Mouse (Mus musculus) Muller cell, postnatal 12 days (primary cell): Measurements from ENCODE around the gene Gp1ba.

Experiments
- DNase-seq: peaks from one replicate; pipeline ENCODE4 v3.0.0-alpha.2; 2015; ENCODE audit errors: inconsistent ontology term

Gp1ba gene

DNA sequence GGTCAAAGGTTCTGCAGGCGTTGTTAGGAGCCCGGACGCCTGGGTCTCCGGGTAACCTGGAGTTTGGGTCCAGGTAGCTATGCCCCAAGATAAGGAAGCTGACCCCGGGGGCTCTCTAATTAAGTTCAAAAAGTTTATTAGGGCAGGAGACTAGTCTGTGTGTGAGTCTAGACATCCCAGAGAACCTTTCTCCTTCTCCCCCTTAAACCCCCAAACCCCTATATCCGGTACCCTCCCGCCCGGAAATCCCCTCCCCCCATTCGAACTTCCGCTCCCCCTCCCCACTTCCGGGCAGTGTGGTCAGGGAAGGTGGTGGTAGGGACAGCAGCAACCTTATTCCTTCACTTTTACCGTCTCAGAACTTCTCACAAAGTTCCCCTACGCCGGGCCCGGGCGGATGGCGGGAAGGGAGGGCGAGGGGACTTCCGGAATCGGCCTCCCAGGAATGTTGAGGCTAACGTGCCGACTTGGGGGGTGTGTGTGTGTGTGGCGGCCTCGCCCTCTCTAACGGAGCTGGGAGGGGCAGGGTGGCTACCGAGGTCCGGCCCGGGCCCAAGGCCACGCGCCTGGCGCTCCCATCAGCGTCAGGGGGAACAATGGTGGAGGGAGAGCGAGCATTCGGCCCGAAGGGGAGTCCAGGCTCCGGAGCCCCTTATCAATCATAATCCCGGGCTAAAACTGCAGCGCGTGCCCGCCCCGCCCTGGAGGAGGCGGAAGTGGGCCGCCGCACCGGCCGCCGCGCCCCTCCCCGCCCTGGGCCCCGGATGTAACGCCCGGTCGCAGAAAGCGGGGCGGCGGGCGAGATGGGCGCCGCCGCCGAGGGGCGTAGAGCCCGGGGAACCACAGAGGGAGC, 14.6 kb downstream of the Gp1ba start:
- peak; percentile 80 for DNase-seq

DNA sequence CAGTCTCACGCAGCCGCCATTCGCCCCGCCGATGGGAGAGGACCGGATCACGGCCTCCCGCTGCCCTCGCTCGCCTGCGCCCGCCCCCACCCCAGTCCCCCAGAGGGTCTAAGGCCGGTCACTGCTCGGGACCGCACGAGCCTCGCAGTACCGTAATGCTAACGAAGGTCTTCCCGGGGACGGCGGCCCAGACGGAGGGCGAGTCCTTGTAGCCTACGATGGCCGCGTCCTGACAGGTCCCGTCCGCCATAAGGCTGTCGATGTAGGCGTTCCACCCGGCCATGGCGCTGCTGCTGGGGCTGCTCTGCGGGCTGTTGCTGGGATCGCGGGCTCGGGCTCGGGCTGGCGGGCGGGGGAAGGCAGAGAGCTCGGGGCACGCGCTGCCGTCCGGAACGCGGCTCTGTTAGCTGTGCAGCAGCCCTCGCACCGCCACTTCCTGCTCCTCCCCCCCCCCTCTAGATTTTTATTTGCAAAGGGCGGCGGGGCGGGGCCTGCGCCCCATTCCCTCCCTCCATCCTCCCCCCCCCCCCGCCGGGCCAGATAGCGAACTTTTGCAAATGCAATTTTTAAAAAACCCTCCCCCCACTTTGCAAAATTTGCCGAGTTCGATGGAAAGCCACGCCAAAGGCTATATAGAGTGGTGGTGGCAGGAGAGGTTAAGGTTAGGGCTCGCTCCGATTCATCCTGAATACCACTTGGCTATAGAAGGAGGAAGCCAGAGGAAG, 15.4 kb downstream of the Gp1ba start, which contains the start of gene Pfn1:
TSS of gene Pfn1 (minus strand) at position 447 of the 725 bp plus-strand sequence.
- peak; percentile 94 for DNase-seq

DNA sequence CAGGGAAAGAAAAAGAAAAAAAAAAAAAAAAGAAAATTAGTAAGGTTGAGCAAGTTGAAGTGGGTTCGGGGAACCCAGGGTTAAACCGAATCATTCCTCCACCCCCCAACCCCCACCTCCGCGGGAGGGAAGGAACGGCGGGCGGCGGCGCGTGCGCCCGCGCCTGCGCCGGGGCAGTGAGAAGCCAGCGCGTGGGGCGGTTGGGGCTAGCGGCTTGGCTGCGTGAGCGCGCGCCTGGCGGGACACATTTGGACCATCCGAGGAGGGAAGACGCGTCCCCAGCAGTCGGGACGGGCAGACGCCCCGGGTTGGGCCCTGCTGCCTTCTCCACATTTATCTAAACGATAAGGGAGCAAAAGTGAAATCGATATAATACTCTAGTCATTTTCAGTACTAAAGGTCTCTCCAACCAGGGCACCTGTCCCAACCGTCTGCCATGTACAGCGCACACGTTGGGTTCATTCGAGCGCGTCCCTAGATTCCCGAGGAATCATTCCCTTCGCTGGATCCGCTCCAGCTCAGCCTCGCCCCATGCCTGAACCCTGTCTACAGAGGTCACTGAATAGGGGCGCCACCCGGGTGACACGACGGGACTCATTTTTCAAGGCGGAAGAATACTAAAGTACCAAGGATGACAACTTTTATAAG, 16.1 kb downstream of the Gp1ba start:
- peak; percentile 96 for DNase-seq

DNA sequence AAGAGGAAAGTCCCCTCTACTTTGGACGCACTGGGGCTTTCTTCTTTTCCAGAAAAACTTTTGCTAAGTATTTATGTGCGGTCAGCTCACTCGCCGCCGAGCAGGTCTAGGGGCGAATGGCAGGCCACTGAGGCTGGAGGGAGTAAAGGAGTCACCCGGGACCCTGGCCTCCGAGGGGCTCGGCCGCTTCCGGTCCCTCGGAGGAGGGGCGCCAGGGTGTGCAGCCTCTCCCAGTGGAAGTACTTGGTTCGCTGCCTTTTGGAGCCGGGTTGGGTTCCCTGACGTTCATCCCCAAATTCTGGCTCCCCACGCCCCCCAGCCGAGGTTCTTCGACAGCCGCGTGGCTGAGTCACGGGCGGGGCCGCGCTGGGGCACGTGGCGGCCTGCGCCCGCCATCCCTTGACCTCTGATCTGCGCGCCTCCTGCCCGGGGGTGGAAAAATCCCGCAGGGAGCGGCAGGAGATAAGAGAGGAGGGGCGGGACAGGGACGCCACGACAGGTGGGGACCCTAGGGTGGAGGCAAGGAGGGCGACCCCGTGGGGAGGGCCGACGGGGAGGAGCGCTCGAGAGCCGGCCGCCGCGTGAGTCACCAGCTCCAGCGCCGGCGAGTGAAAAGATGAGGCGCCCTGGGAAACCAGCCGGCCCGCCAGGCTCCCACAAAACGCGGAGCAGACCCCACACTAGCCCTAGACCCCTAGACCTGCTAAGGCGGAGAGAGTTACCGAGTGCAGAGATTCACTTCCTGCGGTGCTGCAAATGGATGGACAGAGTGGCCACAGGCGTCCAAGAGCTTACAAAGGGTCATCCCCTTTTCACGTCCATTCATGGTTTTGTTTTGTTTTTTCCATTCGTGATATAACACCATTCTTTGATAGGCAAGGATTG, 16.9 kb downstream of the Gp1ba start:
- DNase-seq, result peak; percentile 72

DNA sequence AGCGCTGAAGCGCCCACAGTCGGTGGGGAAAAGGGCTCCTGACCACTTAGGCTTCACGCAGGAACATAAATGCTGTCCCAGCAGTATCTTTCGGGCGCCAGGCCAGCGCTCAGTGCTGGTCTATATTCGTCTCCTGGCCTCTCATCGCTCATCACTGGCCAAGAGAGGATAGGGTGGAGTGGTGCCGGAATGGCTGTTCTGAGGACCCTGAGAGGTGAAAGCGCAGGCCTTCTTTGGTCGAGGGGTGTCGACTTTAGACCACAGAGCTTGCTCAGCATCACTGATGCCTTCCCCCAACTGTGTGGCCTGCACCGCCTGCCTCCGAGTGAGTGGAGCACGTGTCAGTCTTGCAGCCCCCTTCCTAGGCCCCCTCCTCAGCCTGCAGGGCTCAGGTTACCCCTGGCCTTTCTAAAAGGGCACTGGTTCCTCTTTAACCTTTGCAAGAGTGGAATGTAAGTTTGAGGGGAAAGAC, 17.6 kb downstream of the Gp1ba start:
- no peak for DNase-seq

DNA sequence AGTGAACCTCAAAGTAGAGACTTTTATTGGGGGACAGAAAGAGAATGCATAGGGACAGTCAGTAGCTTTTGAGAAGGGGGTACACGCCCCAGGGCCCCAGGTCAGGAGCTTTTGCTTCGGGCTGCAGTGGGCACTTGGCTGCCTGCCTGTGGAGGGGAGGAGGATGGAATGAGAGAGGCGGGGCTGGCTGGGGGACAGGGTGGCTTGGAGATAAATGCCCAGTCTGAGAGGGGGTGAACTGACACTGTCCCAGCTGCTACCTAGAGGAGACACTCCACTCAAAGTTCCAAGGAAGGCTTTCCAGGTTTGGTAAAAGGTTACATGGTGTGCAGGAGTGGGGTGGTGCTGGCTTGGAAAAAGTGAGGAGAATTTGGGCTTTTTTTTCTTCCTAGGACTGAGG, 18.0 kb downstream of the Gp1ba start, which contains the start of gene Eno3:
TSS of gene Eno3 (plus strand) at position 239 of the 400 bp plus-strand sequence.
- DNase-seq, result no peak

DNA sequence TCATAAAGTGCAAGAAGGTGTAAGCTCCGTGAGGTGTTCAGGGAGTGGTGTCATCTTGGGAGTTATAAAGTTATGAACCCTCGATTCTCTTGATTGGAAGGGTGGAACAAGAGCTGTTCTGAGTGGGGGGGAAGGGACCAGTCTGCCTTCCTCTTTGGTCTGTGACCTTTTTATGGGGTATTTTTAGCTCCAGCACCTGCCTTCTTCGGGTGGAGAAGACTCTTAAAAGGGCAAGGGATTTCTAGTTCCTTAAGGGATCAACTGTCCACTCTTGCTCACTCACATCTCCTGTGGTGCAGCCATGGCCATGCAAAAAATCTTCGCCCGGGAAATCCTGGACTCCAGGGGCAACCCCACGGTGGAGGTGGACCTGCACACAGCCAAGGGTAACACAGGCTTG, 18.7 kb downstream of the Gp1ba start:
- no peak for DNase-seq

DNA sequence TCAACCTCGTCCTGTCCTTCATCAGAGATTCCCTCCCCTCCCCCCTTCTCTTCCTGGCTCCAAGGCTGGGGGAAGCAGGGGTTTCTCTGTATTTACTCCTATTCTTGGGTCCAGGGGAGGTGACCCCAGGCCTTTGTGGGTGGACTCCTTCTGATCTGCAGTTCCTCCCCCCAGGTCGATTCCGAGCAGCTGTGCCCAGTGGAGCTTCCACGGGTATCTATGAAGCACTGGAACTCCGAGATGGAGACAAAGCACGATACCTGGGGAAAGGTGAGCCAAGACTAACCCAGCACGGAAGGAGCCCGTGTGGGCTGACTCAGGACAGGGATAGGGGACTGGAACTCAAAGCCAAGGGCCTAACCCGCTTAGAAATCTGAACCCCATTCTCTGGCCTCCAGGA, 19.1 kb downstream of the Gp1ba start:
- no peak for DNase-seq

DNA sequence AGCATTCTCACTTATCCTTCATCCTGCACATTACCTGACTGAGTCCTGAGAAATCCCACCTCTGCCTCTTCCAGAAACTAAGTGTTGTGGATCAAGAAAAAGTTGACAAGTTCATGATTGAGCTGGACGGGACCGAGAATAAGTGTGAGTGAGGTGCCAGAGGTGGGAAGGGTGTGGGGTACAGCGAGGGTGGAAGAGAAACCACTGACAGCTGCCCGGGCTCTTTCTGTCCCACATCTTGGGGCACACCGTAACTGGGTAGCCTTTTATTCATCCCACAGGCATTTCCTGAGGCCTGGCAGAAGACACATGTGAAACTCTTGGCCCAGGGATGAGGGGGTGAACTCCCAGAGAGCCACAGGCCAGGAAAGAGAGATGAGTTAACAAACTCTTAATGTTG, 19.6 kb downstream of the Gp1ba start:
- no peak for DNase-seq

DNA sequence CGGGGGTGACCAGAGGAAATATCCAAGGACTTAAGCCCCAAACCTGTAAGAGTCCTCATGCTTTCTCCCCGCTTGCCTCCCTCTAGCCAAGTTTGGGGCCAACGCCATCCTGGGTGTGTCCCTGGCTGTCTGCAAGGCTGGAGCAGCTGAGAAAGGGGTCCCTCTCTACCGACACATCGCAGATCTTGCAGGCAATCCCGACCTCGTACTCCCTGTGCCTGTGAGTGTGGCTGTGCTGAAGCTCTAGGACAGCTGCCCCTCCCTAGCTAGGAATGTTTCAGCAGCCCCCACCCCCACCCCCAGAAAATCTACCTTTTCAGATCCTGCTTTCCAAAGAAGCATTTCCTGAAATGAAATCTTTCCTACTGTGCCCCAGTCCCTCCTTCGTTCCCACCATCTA, 20.0 kb downstream of the Gp1ba start:
- no peak for DNase-seq

DNA sequence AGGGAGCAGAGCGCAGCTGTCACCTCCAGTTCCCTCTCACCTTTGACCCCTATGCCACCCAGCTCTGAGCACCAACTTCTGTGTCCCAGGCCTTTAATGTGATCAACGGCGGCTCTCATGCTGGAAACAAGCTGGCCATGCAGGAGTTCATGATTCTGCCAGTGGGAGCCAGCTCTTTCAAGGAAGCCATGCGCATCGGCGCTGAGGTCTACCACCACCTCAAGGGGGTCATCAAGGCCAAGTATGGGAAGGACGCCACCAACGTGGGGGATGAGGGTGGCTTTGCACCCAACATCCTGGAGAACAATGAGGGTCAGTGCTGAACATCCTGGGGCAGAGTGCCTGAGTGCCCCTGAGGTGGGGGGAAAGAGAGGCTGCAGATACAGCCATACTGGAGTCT, 21.6 kb downstream of the Gp1ba start:
- DNase-seq, result no peak

DNA sequence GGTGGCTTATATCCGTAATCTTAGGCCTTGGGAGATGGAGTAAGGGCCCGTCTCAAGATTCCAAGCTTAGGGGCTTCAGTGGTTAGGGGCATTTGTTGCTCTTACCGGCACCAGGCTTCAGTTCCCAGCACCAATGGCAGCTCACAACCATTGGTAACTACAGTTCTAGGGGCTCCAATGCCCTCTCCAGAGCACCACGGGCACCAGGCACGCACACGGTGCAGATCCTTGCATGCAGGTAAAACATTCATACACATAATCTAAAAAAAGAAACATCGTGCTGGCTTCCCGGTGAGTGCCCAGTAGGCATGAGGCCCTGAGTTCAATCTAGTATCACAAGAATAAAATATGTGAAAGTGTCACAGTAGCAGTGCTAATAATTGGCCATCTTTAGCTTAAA, 24.2 kb downstream of the Gp1ba start:
- DNase-seq, result no peak

DNA sequence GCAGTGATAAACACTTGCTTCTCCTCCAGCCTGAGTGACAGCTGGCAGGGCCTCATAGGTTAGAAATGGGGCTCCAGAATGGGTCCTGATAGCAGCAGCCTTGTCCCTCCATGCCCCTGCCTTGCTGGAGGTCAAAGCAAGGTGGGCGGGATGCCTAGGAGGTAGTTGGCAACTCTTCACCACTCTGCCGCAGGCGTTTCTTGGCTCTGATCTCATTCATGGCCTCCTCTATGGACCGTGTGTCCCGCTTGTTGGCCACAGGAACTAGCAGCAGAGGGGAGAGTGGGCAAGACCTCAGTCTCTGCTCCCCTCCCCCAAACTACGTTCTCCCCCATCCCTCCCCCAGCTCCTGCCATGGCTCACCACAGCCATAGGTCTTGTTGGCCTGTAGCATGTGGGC, 25.0 kb downstream of the Gp1ba start:
- DNase-seq, result no peak

DNA sequence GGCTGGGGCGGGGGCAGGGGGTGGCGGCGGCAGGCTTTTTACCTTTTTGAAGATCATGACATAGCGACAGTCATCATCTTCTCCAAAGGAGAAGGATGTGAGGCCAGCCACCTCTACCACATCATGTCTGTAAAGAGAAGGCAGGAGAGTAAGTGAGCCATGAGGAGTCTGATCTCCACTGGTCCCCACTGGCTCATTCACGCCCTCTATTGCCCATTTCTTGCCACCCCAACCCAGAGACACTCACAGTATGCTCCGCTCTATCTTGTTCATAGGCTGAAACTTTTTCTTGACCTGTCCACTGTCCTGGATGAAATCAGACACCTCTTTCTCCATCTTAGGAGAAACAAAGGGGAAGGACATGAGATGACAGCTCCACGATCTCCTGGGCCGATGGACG, 25.8 kb downstream of the Gp1ba start:
- DNase-seq, result no peak

DNA sequence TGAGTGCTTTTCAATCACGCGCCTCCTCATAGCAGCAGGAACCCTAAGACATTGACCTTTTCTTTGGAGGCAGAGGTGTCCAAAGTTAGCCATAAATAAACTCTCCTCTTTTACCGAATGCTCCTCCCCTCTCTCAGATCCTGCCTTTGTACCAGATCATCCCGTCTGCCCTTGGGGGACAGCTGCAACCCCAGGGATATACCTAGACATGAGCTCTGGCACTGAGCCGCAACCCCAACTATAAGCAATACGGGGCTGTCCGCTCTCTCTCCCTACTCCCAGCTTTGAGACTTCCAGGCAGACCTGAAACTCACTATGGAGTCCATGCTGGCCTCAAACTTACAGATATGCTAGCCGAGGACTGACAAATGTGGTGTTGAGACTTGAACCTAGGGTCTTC, 27.8 kb downstream of the Gp1ba start:
- DNase-seq, result no peak

DNA sequence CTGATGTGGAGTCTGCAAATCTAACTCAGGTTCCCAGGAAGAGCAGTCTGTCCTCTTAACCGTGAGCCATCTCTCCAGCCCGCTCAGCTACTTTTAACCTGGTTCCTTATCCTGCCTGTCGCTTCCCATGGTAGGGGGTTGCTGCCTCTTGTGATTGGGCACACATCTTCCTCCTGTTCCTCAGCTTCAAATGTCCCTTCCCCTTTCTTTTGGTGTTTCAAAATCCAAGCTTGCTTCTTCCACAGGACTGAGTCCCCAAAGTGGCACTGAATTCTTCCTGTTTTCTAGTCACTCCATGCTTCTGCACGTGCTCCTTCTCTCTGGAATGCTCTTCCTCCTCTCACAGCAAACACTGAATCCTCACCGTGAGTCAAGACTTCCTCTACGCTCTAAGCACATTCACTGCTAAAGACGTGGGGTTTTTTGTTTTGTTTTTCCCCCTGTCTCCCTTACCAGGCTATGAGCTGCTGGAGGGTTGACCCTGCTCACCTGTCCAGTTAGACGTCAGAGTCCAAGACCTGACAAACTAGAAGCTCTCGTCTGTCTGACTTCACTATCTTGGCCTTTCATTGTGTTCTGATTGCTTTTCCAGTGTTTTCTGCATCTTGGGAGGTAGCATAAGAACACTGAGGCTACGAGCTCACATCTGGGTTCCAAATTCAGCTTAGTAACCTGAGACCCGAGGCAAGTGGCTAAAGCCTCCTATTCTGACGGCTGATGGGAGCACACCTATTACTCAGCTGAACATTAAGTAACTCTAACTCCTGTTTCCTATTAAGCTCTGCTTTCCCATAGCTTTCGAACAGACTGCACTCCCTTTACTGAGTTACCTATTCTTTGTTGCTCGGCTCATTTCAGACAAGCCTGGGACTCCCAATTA, 28.6 kb downstream of the Gp1ba start:
- no peak for DNase-seq

DNA sequence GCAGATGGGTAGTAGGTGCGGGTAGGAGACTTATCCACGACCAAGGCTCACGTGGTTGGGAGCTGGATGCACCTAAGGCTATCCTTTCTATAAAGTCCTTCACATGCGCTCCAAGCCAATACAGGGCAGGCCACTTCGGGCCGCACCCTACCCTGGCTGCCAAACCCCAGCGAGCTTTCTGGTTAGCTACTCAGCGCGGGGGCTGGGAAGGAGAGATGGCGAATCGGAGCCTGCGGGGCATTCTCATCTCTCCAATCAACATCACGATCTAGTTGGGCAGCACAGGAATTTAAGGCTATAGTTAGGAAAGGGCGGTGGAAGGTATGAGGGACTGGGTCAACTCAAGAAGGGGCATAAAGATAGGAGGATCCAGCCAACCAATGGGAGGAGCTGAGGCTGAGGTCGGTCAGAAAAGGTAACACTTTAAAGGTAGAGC, 29.4 kb downstream of the Gp1ba start:
- no peak for DNase-seq

DNA sequence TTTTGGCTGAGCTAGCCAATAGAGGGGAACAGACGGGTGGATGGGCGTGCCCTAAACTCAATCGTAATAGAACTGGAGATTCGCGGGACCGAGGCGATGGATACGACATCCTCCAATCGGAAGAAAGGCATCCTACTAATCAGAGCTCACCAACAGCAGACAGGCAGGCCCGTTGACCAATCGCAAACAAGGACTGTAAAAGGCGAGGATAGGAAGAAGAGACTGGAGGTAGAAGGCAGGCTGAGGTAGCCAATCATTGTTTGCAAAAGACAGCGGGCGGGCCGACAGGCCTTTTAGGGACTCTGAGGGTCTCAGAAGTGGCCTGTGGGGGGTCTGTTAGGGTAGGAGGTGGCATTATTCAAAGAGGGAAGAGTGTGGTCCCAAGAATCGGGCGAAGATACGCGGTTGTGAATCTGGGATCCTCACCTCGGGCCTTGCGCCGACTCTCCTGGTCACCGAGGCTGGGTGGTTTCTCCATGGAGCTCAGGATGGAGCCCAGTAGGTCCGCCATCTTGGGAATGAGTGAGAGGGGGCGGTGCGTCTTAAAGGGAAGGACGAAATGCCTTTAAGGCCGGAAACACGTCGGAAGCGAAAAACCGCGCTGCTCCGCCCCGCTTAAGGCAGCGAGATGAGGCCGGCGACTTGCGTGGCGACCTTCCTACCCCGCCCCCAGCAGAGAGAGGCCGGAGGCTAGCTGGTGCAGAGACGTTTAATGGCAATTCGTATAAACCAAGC, 30.0 kb downstream of the Gp1ba start, which contains the start of gene Spag7:
TSS of gene Spag7 (minus strand) at position 646 of the 735 bp plus-strand sequence.
- peak; percentile 98 for DNase-seq

DNA sequence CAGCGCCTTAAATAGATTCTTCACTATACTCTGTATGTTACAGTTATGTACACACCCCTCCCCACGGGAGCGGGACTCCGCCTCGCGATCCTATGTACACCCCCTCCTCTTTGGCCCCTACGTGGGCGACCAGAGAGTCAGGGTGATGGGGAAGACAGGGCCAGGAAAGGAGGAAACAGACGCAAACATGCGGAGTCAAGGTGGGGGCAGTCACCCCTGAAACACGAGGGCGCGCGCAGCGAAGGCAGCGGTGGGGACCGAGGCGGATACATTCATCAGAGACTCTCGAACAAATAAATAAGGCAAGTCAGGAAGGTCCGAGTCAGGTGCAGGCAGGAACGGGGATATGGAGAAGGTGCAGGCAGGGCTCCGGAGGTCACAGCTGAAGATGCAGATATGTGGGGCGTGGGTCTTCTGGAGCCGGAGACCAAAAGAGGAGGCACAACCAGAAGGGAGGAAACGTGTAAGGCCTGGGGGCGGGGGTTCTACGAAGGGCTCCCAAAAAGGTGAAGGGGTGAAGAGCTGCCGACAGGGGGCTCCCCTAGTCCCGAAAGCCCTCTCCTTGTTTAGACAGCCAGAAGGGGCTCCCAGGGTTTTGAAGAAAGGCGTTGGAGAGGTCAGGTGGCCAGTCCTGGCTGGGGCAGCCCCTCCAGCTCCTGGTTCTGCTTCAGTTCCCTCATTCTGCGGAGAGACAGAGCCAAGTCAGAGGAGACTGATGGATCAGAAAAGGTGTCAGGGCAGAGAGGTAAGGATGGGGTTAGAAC, 30.8 kb downstream of the Gp1ba start:
- peak; percentile 88 for DNase-seq
